Mouse (Mus musculus): Measurements from ENCODE around the gene Trim11.

DNA sequence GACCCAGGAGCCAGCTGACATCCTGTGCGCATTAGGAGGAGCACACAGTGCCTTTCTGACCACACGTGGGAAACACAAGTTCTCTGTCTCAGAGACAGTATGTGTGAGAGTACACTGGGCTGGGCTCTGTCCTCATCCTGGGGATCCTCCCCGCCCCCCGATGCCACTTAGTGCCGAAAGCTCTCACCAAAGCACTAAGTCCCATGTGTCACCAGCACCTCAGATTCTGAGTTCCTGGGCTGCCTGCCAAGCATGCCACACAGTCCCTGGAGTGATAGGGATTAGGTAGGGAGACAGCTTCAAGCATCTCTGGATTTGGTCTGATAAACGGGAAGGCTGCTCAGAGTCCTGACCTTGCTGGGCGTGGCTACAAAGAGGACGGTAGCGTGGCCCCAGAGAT, 12.9 kb downstream of the Trim11 start:
- TF ChIP-seq CTCF (IDR thresholded peaks at IDR 0.05; ENCODE audit: low read depth, low read length) (no peak), POLR2A (IDR thresholded peaks at IDR 0.05; ENCODE audit: extremely low read depth, insufficient read depth, low read length) (no peak)

Measured in liver, adult 2 months (tissue).